Mouse (Mus musculus): Measurements from ENCODE around the gene Ncf2. TPM values are rescaled to one million over a fixed set of nuclear protein-coding genes. Genes with fewer than 3 reads are reported as not detected.

The Ncf2 gene
- polyA plus RNA-seq, 1 experiment from 2014 or later: 145 TPM

- Histone ChIP-seq H3K4me3 (ENCODE audit: inconsistent target) (no peak overlapping the region), H3K36me3 (ENCODE audit: inconsistent target) (no peaks in the 10 kb centered on the region), H3K79me2 (ENCODE audit: inconsistent target) (no peaks in the 10 kb centered on the region), H3K27ac (no peak overlapping the region)
- WGBS (ENCODE audit: missing documents): 52% methylated on average over 12 of the region's 12 CpGs
These were observed 9.7 kb upstream of the Ncf2 start for GRCm38 (mm10) chr1:152790254-152790653.

- WGBS (ENCODE audit: missing documents): 46% methylated on average over 6 of the region's 6 CpGs
- no peak overlapping the region for H3K27ac ChIP-seq
- no peaks in the 10 kb centered on the region for H3K36me3 ChIP-seq (ENCODE audit: inconsistent target)
- H3K4me3 ChIP-seq (ENCODE audit: inconsistent target): no peak overlapping the region
- H3K79me2 ChIP-seq (ENCODE audit: inconsistent target): no peaks in the 10 kb centered on the region
These were observed 9.2 kb upstream of the Ncf2 start for GRCm38 (mm10) chr1:152790821-152791220.

- no peak overlapping the region for H3K4me3 ChIP-seq (ENCODE audit: inconsistent target)
- H3K36me3 ChIP-seq (ENCODE audit: inconsistent target): no peaks in the 10 kb centered on the region
- WGBS (ENCODE audit: missing documents): 88% methylated on average over 4 of the region's 4 CpGs
- no peak overlapping the region for H3K27ac ChIP-seq
- no peaks in the 10 kb centered on the region for H3K79me2 ChIP-seq (ENCODE audit: inconsistent target)
These were observed 8.7 kb upstream of the Ncf2 start for GRCm38 (mm10) chr1:152791269-152791668.

GRCm38 (mm10) chr1:152792736-152793494 is 7.1 kb upstream of the Ncf2 start:
- 81% methylated on average over 12 of the region's 12 CpGs for WGBS (ENCODE audit: missing documents)
- H3K36me3 ChIP-seq (ENCODE audit: inconsistent target): no peaks in the 10 kb centered on the region
- no peak overlapping the region for H3K27ac ChIP-seq
- no peaks in the 10 kb centered on the region for H3K79me2 ChIP-seq (ENCODE audit: inconsistent target)
- H3K4me3 ChIP-seq (ENCODE audit: inconsistent target): no peak overlapping the region

DNA sequence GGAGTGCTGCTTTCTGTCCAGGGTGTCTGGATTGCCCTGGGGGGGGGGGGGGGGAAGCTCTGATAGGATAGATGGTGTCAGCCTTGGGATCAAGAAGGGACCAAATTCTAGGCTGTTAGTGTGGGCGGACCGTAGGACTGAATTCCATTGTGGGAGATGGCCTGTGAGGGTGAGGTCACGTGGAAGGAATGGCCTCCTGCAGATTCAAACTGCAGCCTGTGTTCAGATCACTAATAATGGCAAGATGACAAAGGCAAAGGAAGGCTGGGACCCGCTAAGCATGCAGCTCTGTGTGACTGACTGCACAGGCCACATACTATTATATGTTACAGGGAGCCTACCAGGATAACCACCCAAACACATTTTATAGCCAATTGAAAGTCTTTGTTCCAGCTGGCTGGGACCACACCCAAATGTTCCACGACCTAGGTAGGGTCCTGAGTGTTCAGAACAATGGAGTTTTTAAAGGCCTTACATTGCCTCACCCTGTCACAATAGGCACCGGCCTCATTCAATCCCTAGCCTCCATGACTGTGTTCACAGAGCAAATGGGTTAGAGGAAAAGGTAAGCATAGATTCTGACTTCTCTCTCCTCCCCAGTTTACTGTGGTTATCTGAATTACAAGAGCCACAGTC is 6.4 kb upstream of the Ncf2 start:
- no peak overlapping the region for H3K27ac ChIP-seq
- no peaks in the 10 kb centered on the region for H3K79me2 ChIP-seq (ENCODE audit: inconsistent target)
- 93% methylated on average over 6 of the region's 6 CpGs for WGBS (ENCODE audit: missing documents)
- no peaks in the 10 kb centered on the region for H3K36me3 ChIP-seq (ENCODE audit: inconsistent target)
- no peak overlapping the region for H3K4me3 ChIP-seq (ENCODE audit: inconsistent target)

DNA sequence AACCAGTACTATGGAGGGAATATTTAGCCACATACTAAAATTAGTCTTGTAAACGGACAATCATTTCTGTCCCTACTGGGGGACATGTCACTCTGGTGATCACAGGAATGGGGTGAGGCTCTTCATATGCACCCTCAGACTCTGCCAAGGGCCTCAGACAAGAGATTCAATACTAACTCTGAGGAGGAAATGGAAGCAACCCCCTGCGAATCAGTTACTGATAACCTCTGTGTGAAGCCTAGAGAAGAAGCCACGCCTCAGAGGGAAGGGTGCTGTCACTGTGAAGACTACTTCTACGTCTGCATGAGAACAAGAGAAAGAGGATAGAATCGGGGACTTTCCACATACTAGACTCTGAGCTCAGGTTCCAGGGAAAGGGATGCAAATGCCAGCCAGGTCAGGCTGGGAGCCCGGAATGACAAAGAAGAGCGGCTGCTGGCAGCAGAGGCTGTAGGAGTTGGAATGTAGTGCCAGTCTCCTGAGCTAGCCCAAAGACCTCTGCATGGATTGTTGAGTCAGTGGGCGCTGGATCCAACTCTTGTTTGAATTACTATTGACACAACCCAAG is 4.2 kb upstream of the Ncf2 start:
- Histone ChIP-seq H3K79me2 (ENCODE audit: inconsistent target) (no peaks in the 10 kb centered on the region), H3K27ac (no peak overlapping the region), H3K36me3 (ENCODE audit: inconsistent target) (no peaks in the 10 kb centered on the region), H3K4me3 (ENCODE audit: inconsistent target) (no peak overlapping the region)
- WGBS (ENCODE audit: missing documents): 86% methylated on average over 8 of the region's 8 CpGs

DNA sequence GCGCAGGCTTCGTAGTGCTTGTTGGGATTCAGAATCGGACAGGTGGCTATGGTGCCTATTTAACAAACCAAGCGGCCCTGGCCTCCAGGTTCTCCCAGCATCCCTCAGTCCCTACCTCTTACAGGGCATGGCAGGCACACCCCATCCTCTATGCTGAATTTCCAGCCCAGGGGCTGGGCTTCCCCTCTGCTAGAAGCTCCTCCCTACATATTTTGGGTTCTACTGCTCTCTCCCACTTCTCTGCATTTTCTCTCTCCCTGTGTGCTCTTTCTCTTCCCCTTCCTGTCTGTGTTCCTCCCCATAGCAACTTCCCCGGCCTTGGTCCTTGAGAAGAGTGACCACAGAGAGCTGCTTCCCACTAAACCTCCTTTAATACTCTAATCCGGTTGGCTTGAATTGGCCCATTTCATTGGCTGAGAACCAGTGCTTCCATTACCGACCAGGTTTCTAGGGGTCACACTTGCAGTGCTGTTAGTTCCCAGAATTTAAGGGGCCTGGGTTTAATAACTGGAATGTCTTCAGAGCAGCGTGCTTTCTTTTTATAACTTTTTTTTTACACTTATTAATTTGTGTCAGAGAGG is 3.2 kb upstream of the Ncf2 start:
- peak overlapping the region; percentile 78 for H3K27ac ChIP-seq
- H3K4me3 ChIP-seq (ENCODE audit: inconsistent target): no peak overlapping the region
- WGBS (ENCODE audit: missing documents): 77% methylated on average over 8 of the region's 8 CpGs
- no peaks in the 10 kb centered on the region for H3K36me3 ChIP-seq (ENCODE audit: inconsistent target)
- H3K79me2 ChIP-seq (ENCODE audit: inconsistent target): no peaks in the 10 kb centered on the region

GRCm38 (mm10) chr1:152798125-152798524 is 1.9 kb upstream of the Ncf2 start:
- peak overlapping the region; percentile 78 for H3K27ac ChIP-seq
- no peaks in the 10 kb centered on the region for H3K36me3 ChIP-seq (ENCODE audit: inconsistent target)
- 5% methylated on average over 8 of the region's 9 CpGs for WGBS (ENCODE audit: missing documents)
- no peaks in the 10 kb centered on the region for H3K79me2 ChIP-seq (ENCODE audit: inconsistent target)
- no peak overlapping the region for H3K4me3 ChIP-seq (ENCODE audit: inconsistent target)

GRCm38 (mm10) chr1:152800633-152801176 is 711 bp downstream of the Ncf2 start:
- H3K4me3 ChIP-seq (ENCODE audit: inconsistent target): no peak overlapping the region
- 90% methylated on average over 13 of the region's 13 CpGs for WGBS (ENCODE audit: missing documents)
- no peaks in the 10 kb centered on the region for H3K36me3 ChIP-seq (ENCODE audit: inconsistent target)
- H3K79me2 ChIP-seq (ENCODE audit: inconsistent target): no peaks in the 10 kb centered on the region
- peak overlapping the region; percentile 78 for H3K27ac ChIP-seq

DNA sequence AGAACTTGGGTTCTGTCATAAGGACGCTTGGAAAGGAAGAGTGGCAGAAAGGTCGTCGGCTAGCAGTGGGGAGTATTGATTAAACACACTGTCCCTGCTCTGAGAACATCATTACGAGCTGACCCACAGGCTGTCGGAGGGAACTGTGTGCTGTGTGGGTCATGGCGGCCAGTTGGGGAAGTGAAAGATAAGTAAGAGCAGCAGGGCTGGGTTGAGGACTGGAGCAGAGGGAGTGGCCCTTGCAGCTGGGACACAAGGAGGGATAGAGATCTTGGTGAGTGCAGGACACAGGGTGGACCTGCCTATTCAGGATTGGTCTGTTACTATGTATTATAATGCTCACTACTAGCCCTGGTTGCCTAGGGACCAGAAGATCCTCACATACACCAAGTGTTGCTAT is 4.9 kb downstream of the Ncf2 start:
- H3K79me2 ChIP-seq (ENCODE audit: inconsistent target): peaks cover 22% of the 10 kb centered on the region
- H3K27ac ChIP-seq: no peak overlapping the region
- peaks cover 2% of the 10 kb centered on the region; the same call in 1 of the 2 replicates for H3K36me3 ChIP-seq (ENCODE audit: inconsistent target)
- no peak overlapping the region for H3K4me3 ChIP-seq (ENCODE audit: inconsistent target)
- WGBS (ENCODE audit: missing documents): 41% methylated on average over 6 of the region's 6 CpGs

GRCm38 (mm10) chr1:152807619-152808391 is 7.8 kb downstream of the Ncf2 start:
- H3K79me2 ChIP-seq (ENCODE audit: inconsistent target): peaks cover 51% of the 10 kb centered on the region
- H3K27ac ChIP-seq: peak overlapping the region; percentile 99
- H3K4me3 ChIP-seq (ENCODE audit: inconsistent target): peak overlapping the region; percentile 92
- peaks cover 19% of the 10 kb centered on the region for H3K36me3 ChIP-seq (ENCODE audit: inconsistent target)
- WGBS (ENCODE audit: missing documents): 1% methylated on average over 18 of the region's 18 CpGs

- H3K36me3 ChIP-seq (ENCODE audit: inconsistent target): peaks cover 19% of the 10 kb centered on the region
- peaks cover 56% of the 10 kb centered on the region for H3K79me2 ChIP-seq (ENCODE audit: inconsistent target)
- 0% methylated on average over 2 of the region's 2 CpGs for WGBS (ENCODE audit: missing documents)
- H3K27ac ChIP-seq: peak overlapping the region; percentile 99
- peak overlapping the region; percentile 92 for H3K4me3 ChIP-seq (ENCODE audit: inconsistent target)
These were observed 8.3 kb downstream of the Ncf2 start for GRCm38 (mm10) chr1:152808392-152808680.

- H3K79me2 ChIP-seq (ENCODE audit: inconsistent target): peaks cover 70% of the 10 kb centered on the region
- peak overlapping the region; percentile 99 for H3K27ac ChIP-seq
- WGBS (ENCODE audit: missing documents): 63% methylated on average over 8 of the region's 8 CpGs
- peaks cover 30% of the 10 kb centered on the region for H3K36me3 ChIP-seq (ENCODE audit: inconsistent target)
- peak overlapping the region; percentile 92; the same call in 1 of the 2 replicates for H3K4me3 ChIP-seq (ENCODE audit: inconsistent target)
These were observed 9.7 kb downstream of the Ncf2 start for GRCm38 (mm10) chr1:152809541-152810252.
